Mouse (Mus musculus) adrenal gland, postnatal 14 days (tissue): ENCODE measurements around the gene Wipi2. TPM values are rescaled to one million over a fixed set of nuclear protein-coding genes. Genes with fewer than 3 reads are reported as not detected.

ENCODE experiments used
- total RNA-seq: library from RNA; stranded (reverse); gene quantifications from 2 replicates; pipeline ENCODE4 v1.2.3, GENCODE M21; 2021

Wipi2 gene
- total RNA-seq, 1 experiment from 2014 or later: 98.5 TPM

Other genes with a start within 250 kb of the Wipi2 start
- 20.2 and 26.4 TPM in 2 replicates for gene Foxk1, start 226.2 kb upstream of the Wipi2 start, total RNA-seq
- gene Ap5z1, start 163.8 kb upstream of the Wipi2 start, total RNA-seq: 12.5 and 15.7 TPM in 2 replicates
- gene Papolb, start 97.6 kb upstream of the Wipi2 start, total RNA-seq: 0.19 and 0.33 TPM in 2 replicates
- 8.1 and 8.7 TPM in 2 replicates for gene Radil, start 76.6 kb upstream of the Wipi2 start, total RNA-seq
- gene Mmd2, start 18.9 kb upstream of the Wipi2 start, total RNA-seq: 39.2 and 59.5 TPM in 2 replicates
- 19.5 and 22.6 TPM in 2 replicates for gene Slc29a4, start 64.8 kb downstream of the Wipi2 start, total RNA-seq
- 86.0 and 91.0 TPM in 2 replicates for gene Tnrc18, start 190.0 kb downstream of the Wipi2 start, total RNA-seq